Mouse (Mus musculus) heart, adult 2 months (tissue): ENCODE measurements around the gene Bend4. TPM values are rescaled to one million over a fixed set of nuclear protein-coding genes. Genes with fewer than 3 reads are reported as not detected.

Experiments
- DNase-seq, 2 experiments: peaks; one replicate each; pipeline ENCODE4 v3.0.0; 2021
- H3K27ac ChIP-seq: fragments of 200-600 bp; 2 replicates; pipeline ENCODE4 v1.8.1; 2022
- H3K27me3 ChIP-seq: fragments of 200-500 bp; 2 replicates; pipeline ENCODE4 v1.6.1; 2012; ENCODE audit warnings: mild to moderate bottlenecking, low read length, inconsistent platforms, mixed read lengths; ENCODE audit not compliant: control insufficient read depth, insufficient read depth
- H3K36me3 ChIP-seq: fragments of 200-500 bp; 2 replicates; pipeline ENCODE4 v1.6.1; 2012; ENCODE audit warnings: low read length, inconsistent platforms; ENCODE audit not compliant: control insufficient read depth, insufficient read depth
- H3K4me1 ChIP-seq: fragments of 200-500 bp; 2 replicates; pipeline ENCODE4 v1.6.1; 2011; ENCODE audit warnings: low read length; ENCODE audit not compliant: control insufficient read depth, insufficient read depth
- H3K4me3 ChIP-seq: fragments of 200-600 bp; 2 replicates; pipeline ENCODE4 v1.8.1; 2022
- H3K79me2 ChIP-seq: fragments of 200-500 bp; replicated peaks from 2 replicates; pipeline ENCODE4 v1.6.1; 2012; ENCODE audit warnings: mild to moderate bottlenecking, inconsistent platforms, low read length, moderate library complexity, mixed read lengths; ENCODE audit not compliant: control insufficient read depth, insufficient read depth
- H3K9ac ChIP-seq: fragments of 200-500 bp; 2 replicates; pipeline ENCODE4 v1.6.1; 2012; ENCODE audit warnings: low read depth, mild to moderate bottlenecking, control low read depth, inconsistent platforms, low read length, mixed read lengths
- CTCF ChIP-seq: fragments of 200-600 bp; IDR thresholded peaks from 2 replicates; pipeline ENCODE4 v1.8.1; 2022; ENCODE audit warnings: antibody characterized with exemption, mild to moderate bottlenecking, moderate library complexity
- EP300 ChIP-seq: fragments of 200-500 bp; IDR thresholded peaks from 2 replicates; pipeline ENCODE4 v1.6.1; 2011; ENCODE audit warnings: low read depth, low read length, control low read depth; ENCODE audit not compliant: insufficient read depth
- POLR2A ChIP-seq: fragments of 200-500 bp; IDR thresholded peaks from 2 replicates; pipeline ENCODE4 v1.6.1; 2011; ENCODE audit warnings: mild to moderate bottlenecking, low read depth, low read length, control low read depth; ENCODE audit not compliant: insufficient read depth
- WGBS: fragments of 180-500 bp; shearing (Covaris S2); methylation state at CpG from one replicate; pipeline ENCODE4 v1.1.7; 2018; 5-methylcytosine and 5-hydroxymethylcytosine counted together
- intact Hi-C: fragments of 180-260 bp; cut with DNase I; formaldehyde crosslinking; loops from one replicate; pipeline ENCODE4 v1.15.1; 2025
- polyA plus RNA-seq: library from polyadenylated mRNA; depleted of rRNA; stranded (reverse); fragments of >200 nt; gene quantifications from 2 replicates; pipeline ENCODE4 v1.2.3, GENCODE M21; 2012
- total RNA-seq, 2 experiments: library from RNA; stranded (reverse); gene quantifications; 2 replicates each; pipeline ENCODE4 v1.2.3; 2021

Gene Bend4
- total and polyA plus RNA-seq, 3 experiments, result 0.88 to 2.4 (median 2.4) TPM

GRCm38 (mm10) chr5:67397186-67397585, 30.9 kb downstream of the Bend4 start:
- 93% methylated on average over 14 of the region's 14 CpGs for WGBS

DNA sequence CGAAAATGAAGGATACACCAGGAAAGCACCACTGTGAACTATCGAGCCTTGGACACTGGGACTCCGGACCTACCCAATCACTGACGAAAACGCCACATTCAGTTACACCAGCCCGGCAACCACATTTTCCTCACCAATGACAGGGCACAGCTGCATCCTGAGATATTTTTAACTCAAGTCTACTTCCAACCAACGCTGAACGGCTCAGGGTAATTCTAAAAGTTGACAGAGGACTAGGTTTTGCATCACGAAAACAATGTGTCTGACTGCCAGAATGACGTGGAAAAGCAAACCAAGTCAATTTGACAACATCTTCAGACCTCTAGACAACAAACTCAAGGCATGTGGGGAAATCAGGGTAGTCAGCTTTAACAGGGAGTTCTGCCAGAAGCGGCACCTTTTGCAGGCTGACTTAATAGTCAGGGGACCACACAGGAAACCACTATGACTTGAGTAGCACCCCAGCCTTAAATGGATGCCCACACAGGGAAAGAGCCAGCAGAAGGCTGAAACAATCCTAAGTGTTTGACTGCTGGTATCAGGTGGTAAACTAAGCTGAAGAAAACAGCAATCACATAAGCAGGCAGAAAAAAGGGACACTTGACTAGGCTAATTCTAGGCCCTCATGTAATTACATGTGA, 32.8 kb downstream of the Bend4 start:
- H3K79me2 ChIP-seq, result no peaks in the 10 kb centered on the region
- H3K4me1 ChIP-seq, result no peaks in the 10 kb centered on the region
- no peak for TF ChIP-seq EP300
- no peak for TF ChIP-seq POLR2A
- TF ChIP-seq CTCF, result no peak
- H3K27ac ChIP-seq, result no peak overlapping the region
- no peak for DNase-seq
- no peaks in the 10 kb centered on the region for H3K27me3 ChIP-seq
- H3K36me3 ChIP-seq, result no peaks in the 10 kb centered on the region
- 37% methylated on average over 11 of the region's 11 CpGs for WGBS
- H3K4me3 ChIP-seq, result no peak overlapping the region
- intact Hi-C loops, result no loop called here
- no peak overlapping the region for H3K9ac ChIP-seq

More at GRCm38 (mm10) chr5:67397186-67397585, 30.9 kb downstream of the Bend4 start:
- no peak for DNase-seq
- no peaks in the 10 kb centered on the region for H3K4me1 ChIP-seq
- H3K36me3 ChIP-seq, result no peaks in the 10 kb centered on the region
- intact Hi-C loops, result no loop called here
- H3K9ac ChIP-seq, result no peak overlapping the region
- TF ChIP-seq POLR2A (no peak), EP300 (no peak), CTCF (no peak)
- no peak overlapping the region for H3K4me3 ChIP-seq
- no peaks in the 10 kb centered on the region for H3K27me3 ChIP-seq
- H3K27ac ChIP-seq, result no peak overlapping the region
- no peaks in the 10 kb centered on the region for H3K79me2 ChIP-seq

DNA sequence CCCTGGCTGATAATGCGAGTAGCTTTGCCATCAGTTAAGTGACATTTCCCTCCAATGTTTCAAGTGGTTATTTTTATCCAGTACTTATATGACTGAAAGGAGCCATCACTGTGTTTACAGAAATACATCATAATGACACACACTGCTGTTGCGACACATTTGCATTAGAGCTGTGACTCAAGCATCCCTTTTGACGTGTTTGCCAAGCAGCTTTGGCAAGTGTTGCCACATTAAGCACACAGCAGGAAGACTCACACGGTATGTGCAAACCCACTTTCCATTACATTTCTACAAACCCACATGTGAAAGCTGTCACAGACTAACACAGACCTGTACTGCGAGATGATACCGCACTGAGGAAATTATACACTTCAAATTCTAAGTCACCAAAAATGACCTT, 34.2 kb downstream of the Bend4 start:
- no peaks in the 10 kb centered on the region for H3K79me2 ChIP-seq
- WGBS, result 83% methylated on average over 6 of the region's 6 CpGs
- H3K4me3 ChIP-seq, result no peak overlapping the region
- H3K4me1 ChIP-seq, result no peaks in the 10 kb centered on the region
- intact Hi-C loops, result no loop called here
- H3K27me3 ChIP-seq, result no peaks in the 10 kb centered on the region
- no peak for DNase-seq
- no peak overlapping the region for H3K9ac ChIP-seq
- no peaks in the 10 kb centered on the region for H3K36me3 ChIP-seq
- H3K27ac ChIP-seq, result no peak overlapping the region
- TF ChIP-seq CTCF (no peak), EP300 (no peak), POLR2A (no peak)

DNA sequence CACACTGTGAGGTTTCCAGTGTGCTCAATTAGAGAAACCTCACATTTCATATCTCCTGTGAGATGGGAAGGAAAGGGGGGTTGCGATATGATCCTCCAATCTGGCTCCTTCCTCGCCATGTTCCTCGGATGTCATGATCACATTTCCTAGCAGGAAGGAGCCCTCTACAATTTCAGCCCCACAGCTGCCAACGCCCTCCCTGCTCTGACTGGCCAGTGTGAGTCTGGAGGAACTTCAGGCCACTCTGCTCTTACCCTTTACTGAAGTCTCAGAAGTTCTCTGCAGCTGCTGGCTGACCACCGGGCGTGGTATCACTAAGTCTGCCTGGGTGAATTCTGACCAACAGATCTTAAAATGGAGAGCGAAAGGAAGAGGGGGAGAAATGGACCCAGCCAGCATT, 45.6 kb downstream of the Bend4 start:
- no peak overlapping the region for H3K4me3 ChIP-seq
- WGBS, result 70% methylated on average over 7 of the region's 7 CpGs
- no peaks in the 10 kb centered on the region for H3K79me2 ChIP-seq
- no peak overlapping the region for H3K27ac ChIP-seq
- peaks cover 2% of the 10 kb centered on the region; the same call in 1 of the 2 replicates for H3K27me3 ChIP-seq
- H3K36me3 ChIP-seq, result no peaks in the 10 kb centered on the region
- H3K9ac ChIP-seq, result no peak overlapping the region
- H3K4me1 ChIP-seq, result no peaks in the 10 kb centered on the region
- intact Hi-C loops, result no loop called here
- no peak for DNase-seq
- TF ChIP-seq EP300 (no peak), CTCF (no peak), POLR2A (no peak)

GRCm38 (mm10) chr5:67381690-67382089, 46.4 kb downstream of the Bend4 start:
- Histone ChIP-seq H3K79me2 (no peaks in the 10 kb centered on the region), H3K9ac (no peak overlapping the region), H3K4me1 (no peaks in the 10 kb centered on the region), H3K27me3 (peaks cover 2% of the 10 kb centered on the region; the same call in 1 of the 2 replicates), H3K27ac (no peak overlapping the region), H3K36me3 (no peaks in the 10 kb centered on the region), H3K4me3 (no peak overlapping the region)
- DNase-seq, result no peak
- intact Hi-C loops, result no loop called here
- WGBS, result 95% methylated on average over 2 of the region's 2 CpGs
- TF ChIP-seq CTCF (no peak), POLR2A (no peak), EP300 (no peak)

GRCm38 (mm10) chr5:67377044-67377621, 51.0 kb downstream of the Bend4 start:
- Histone ChIP-seq H3K4me1 (no peaks in the 10 kb centered on the region), H3K27ac (no peak overlapping the region), H3K27me3 (peaks cover 2% of the 10 kb centered on the region; the same call in 1 of the 2 replicates), H3K4me3 (no peak overlapping the region), H3K79me2 (no peaks in the 10 kb centered on the region), H3K36me3 (no peaks in the 10 kb centered on the region), H3K9ac (no peak overlapping the region)
- 51% methylated on average over 8 of the region's 8 CpGs for WGBS
- intact Hi-C loops, result no loop called here
- TF ChIP-seq CTCF (no peak), EP300 (no peak), POLR2A (no peak)
- DNase-seq, result no peak
